Mouse (Mus musculus) kidney, adult 18-20 months (tissue): ENCODE results near the gene Gpr4.

ENCODE experiments used
- DNase-seq: peaks from one replicate; pipeline ENCODE4 v3.0.0; 2021

Gpr4 gene

DNA sequence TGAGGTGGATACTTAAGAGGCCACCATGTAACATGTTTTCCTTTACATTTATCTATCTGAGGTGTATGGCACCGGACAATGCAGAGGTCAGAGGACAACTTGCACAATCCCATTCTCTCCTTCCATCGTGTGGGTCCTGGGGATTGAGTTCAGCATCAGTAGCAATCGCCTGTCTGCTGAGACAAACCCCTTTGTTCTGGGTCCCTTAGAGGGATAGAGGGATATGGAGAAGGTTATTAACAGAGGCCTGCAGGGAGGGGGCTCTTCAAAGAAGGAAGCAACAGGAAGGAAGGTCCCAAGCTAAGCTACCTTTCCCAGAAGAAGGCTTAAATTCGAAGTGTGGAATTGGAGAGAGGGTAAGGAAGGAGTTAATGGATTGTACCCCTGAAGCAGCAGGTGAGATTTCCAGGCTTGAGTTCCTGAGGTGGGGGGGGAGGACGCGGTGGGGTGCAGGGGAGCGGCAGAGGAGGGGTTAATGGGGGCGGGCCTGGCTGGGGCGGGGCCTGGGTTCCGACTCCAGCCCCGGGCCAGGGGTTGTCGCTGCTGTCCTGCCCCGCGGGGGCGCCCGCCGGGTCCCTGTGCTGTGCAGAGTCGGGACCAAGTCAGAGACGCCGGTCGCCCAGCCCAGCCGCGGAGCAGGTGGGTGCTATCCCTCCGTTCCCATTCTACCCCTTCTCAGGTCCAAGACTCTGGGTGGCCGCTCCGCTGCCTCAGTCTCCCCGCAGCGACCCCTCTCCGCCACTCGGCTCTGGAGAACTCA, at the start of gene Gpr4:
Gene Gpr4 (plus strand): TSS at position 543 of the 760 bp plus-strand sequence.
- DNase-seq: peak; percentile 37

DNA sequence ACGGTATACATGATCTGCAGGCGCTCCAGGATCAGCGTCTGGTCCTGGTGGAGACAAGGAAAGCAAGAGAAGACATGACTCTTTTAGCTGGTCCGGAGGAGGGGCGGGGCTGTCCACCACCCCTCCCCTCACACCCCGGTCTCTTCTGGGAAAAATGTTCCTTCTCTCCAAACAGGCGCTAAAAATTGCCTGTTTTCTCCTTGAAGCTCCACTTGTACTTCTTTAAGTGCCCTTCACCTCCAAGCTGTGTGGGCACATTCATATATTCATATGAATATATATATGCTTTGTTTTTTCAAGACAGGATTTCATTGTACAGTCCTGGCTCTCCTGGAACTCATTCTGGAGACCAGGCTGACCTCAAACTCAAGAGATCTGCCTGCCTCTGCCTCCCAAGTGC, 49.4 kb upstream of the Gpr4 start:
- DNase-seq: no peak

DNA sequence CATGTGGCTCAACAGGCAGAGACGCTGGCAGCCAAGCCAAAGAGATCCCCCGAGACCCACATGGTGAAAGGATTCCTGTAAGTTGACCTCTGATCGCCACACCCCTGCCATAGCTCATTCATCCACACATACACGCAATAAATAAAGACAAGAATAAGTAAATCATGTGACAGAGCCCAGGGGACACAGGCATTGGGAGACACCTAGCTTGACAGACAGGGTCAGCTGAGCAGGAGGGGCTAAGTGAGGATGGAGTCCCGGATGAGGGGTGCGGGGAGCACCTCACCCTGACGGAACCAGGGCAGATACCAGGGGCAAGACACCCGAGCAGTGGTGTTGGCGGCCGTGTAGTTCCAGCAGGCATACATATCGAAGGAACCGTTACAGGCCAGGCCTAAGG, 48.6 kb upstream of the Gpr4 start:
- no peak for DNase-seq

GRCm38 (mm10) chr7:19164189-19164588, 48.1 kb upstream of the Gpr4 start:
- peak; percentile 33 for DNase-seq

- no peak for DNase-seq
These were observed 47.4 kb upstream of the Gpr4 start for GRCm38 (mm10) chr7:19164978-19165377.

DNA sequence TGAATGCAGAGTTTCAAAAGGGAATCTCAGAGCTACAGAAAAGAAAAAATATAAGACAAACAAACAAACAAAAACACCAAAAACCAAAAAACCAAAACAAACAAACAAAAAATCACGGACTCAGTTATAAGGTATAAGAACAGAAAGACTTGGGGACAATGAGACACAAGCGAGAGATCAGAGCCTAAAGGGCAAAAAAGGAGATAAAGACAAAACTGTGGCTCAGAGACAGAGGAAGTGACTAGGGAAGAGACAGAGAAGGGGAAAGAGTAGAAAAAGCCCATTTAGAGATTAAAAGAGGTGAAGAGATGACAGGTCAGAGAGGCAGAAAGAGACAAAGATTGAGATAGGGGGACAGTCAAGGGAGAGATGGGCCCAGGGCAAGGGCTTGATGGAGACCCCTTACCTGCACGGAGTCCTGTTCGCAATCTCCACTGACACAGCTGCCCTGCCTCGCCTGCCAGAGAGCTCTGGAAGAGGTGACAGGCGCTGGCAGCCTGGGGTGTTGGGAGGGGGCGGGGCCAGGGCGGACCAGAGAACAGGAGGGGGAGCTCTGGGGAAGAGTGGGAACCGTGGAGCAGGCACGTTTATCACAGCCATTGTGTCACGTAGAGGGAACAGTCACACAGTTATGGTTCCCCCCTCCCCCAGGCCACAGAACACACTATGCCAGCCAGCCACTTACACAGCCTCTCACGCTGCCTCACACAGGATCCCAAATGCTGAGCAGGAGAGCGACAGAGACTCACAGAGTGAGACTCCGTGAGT, 46.5 kb upstream of the Gpr4 start, which contains the start of gene Gipr:
Gene Gipr (minus strand): TSS at position 472 of the 768 bp plus-strand sequence.
- DNase-seq: no peak

GRCm38 (mm10) chr7:19166990-19167389, 45.3 kb upstream of the Gpr4 start:
- no peak for DNase-seq

- no peak for DNase-seq
These were observed 42.8 kb upstream of the Gpr4 start for GRCm38 (mm10) chr7:19169506-19169905.

GRCm38 (mm10) chr7:19170142-19170541, 42.2 kb upstream of the Gpr4 start:
- no peak for DNase-seq

DNA sequence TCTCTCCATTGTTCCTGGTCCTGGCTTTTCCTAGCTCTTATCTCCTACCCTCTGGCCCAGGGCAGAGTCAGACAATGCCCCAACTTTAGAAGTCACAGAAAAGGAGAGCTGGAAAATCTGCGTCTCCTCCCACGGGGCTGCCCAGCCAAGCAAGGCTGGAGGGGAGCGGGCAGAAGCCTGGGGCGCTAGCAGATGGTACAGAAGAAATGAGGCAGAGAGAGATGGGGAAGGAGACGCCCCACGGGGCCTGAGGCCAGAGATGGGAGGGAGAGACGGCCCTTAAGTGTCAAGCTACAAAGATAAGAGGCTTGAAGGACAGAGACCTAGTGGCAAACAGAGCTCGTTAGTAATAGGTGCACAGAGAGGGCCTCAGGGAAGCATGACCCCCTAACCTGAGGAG, 40.5 kb upstream of the Gpr4 start:
- DNase-seq: no peak

- peak; percentile 78 for DNase-seq
These were observed 39.5 kb upstream of the Gpr4 start for GRCm38 (mm10) chr7:19172874-19173273.

DNA sequence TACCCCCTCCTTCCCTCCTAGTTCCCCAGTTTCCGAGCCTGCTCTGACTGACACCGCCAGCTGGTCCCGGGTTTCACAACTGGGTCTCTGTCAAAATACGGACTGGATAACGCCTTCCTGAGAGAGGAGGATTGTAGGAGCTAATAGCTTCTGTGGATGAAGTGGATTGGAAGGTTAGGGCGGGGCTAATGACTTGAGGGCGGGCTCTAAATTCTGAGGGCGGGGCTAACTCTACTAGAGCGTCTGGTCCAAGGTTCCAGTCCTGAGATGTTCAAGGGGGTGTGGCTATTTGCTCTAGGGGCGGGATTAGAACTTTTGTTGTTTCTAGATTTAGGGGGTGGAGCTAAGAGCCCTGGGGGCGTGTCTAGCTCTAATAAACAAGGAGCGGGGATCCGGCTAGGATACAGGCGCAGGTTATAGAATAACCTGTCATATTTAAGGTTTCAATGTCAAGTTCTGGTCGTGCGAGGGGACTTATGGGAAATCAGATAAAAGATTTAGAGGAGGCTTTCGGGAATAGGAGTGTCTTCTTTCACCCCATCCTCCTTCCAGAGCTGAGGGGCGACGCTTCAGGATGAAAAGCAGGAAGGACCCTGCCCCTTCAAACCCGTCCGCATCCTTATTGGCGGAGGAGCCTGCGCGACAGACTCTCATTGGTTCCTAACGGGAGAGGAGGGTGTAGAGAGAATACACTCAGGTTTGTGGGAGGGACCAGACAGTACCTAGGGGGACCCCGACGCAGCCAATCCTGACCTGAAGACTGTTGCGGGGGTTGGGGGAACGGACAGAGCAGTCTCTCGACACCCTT, 36.4 kb upstream of the Gpr4 start, which contains the start of gene Eml2:
Gene Eml2 (plus strand): TSS at position 714 of the 808 bp plus-strand sequence.
- DNase-seq: no peak

DNA sequence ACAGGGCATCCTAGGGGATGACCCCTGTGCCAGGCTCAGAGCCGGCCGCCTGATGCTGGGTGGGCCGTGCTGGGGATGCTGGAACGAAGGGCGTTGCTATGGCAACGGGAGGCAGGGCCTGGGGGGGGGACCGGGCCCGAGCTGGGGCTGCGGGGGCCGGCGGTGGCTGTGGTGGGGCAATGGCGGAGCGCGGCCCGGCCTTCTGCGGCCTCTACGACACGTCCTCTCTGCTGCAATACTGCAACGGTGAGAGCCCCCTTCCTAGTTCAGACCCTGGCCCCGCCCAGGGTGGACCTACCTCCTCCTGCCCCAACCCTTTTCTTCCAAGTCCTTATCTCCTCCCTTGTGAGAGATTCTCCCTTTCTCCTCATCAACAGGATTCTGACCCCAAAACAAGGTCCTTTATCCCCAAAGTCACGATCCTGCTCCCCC, 35.8 kb upstream of the Gpr4 start:
- DNase-seq: no peak

- DNase-seq: no peak
These were observed 35.1 kb upstream of the Gpr4 start for GRCm38 (mm10) chr7:19177216-19177615.

- DNase-seq: no peak
These were observed 34.3 kb upstream of the Gpr4 start for GRCm38 (mm10) chr7:19178035-19178434.

DNA sequence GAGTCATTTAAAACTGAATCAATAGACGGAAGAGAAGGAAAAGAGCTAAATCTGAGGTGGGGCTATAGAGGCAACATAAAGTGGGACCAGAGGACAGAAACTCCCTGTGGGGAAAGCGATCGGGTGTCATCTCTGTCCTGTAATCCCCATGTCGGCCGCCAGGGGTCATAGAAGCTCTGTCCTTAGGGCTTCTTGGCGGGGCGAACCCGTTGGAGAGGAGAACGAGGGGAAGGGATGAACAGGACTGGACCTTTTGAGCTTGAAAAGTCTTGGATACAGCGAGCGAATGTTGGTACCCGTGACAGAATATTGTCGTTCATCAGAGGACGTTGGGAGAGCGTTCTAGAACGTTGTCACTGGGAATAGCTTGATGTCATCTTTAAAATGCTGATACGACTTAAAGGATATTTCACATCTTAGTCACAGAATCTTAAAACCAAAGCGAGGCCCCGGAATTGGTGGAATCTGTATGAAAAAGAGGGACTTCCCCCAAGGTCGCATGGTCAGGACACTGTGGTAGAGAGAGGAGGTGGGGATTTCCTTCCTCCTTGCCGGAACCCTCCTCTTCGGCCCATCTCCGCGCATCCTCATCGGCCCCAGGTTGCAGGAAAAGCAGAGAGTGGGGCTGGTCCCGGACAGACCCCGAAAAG, 33.8 kb upstream of the Gpr4 start:
- DNase-seq: peak; percentile 83

GRCm38 (mm10) chr7:19179173-19179572, 33.2 kb upstream of the Gpr4 start:
- peak; percentile 66 for DNase-seq

DNA sequence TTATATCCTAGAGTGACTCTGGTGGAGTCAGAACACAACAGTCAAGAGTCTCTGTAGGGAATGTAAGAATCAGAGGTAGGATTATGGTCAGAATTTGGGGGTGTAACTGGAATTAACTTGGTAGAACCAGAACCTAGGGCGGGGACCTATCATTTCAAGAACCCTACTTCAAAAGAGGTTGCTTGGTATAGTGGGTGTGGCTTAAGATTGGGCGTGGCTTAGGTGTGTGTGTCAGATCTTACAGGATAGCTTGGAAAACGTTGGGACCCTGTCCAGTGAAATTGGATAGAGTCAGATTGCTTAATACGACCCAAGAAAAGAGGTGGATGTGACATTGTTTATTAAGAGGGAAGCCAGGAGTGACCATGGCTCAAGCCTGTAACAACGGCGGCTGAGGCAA, 32.4 kb upstream of the Gpr4 start:
- no peak for DNase-seq

DNA sequence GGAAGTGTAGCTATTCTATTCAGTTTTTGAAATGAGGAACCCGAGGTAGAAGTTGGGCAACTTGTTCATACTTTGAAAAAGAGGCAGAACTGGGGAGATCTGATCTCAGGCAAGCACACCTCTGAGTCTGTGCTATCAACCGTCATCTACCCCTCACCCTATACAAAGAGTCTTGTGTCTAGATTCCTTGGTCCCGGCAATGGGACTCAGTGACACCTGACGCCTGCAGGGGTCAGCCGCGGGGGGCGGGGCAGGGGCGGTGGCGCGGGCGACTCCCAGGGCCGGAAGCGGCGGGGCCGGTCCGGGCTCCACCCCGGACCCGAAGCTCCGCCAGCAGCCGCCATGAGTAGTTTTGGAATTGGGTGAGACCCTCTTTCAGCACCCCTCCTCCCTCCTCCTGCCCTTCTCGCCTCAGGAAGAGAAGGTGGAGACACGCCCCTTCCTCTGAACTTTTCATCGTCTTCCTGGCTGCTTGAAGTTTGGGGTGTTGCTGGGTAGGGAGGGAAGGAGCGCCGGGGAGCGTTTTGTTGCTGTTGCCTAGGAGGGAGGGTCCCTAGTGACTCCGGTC, 31.4 kb upstream of the Gpr4 start:
- DNase-seq: peak; percentile 58

DNA sequence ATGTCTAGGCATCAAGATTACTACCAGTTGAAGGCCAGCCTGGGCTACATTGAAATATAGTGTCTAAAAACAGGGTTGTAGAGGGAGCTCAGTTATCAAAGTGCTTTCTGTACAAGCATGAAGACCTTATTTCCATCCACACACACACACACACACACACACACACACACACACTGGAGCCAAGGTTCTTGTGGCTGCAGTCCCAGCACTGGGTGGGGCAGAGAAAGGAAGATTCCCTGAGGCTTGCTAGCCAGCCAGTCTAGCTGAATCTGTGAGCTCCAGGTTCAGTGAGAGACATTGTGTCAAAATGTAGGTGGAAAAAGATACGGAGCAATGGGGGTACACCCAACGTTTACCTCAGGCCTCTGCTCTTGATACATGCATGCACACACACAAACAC, 28.1 kb upstream of the Gpr4 start:
- DNase-seq: no peak

- DNase-seq: peak; percentile 41
These were observed 27.6 kb upstream of the Gpr4 start for GRCm38 (mm10) chr7:19184758-19185157.

- no peak for DNase-seq
These were observed 17.7 kb upstream of the Gpr4 start for GRCm38 (mm10) chr7:19194676-19195075.
